Mouse (Mus musculus): ENCODE data around the gene Tnfrsf4. TPM values are rescaled to one million over a fixed set of nuclear protein-coding genes. Genes with fewer than 3 reads are reported as not detected.

Tnfrsf4 gene
- polyA plus RNA-seq (2014; fragmentation: Illumina TruSeq; extraction: RNeasy Lipid Tissue Mini Kit (QIAGEN cat#74804); ENCODE audit: insufficient read depth, low read depth, low replicate concordance): 2.9 TPM

DNA sequence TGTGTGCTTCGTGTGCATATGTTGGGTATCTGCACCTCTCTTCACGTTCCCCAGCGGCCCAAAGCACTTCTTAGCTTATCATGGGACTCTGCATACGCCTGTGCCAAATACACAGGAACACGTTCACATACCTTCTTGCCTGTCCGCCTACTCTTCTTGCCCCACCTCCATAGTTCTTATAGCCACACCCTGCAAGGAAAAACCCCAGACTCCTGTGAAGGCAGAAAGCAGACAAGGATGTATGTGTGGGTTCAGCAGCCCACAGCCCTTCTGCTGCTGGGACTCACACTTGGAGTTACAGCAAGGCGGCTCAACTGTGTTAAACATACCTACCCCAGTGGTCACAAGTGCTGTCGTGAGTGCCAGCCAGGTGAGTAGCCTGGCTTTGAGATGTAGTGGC, at the start of gene Tnfrsf4:
Tnfrsf4 (plus strand) TSS at position 207 of the 400 bp plus-strand sequence.

GRCm38 (mm10) chr4:155992241-155992905, 21.3 kb upstream of the Tnfrsf4 start, which contains the start of the genes B3galt6 and Sdf4:
B3galt6 (minus strand) TSS chr4:155992649.
Sdf4 (plus strand) TSS chr4:155992872.

DNA sequence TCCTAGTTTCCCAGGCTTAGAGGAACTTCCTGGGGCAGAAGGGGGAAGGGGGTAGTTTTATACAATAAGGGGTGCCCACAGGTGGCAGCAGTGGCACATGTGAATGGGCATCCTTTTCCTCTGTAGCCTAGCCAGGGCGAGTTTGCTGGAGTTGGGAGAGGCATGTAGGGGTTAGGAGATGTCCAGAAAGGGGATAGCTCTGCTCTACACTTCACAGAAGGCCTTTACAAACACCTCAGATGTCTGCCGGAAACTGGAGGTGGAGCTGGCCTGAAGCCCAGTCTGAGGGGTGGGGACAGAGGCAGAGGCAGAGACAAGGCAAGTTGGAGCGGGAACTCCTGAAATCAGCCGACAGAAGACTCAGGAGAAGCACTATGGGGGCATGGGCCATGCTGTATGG, 12.4 kb downstream of the Tnfrsf4 start, which contains the start of gene Tnfrsf18:
Tnfrsf18 (plus strand) TSS at position 152 of the 400 bp plus-strand sequence.

GRCm38 (mm10) chr4:156059261-156059660, 45.6 kb downstream of the Tnfrsf4 start, which contains the start of gene Ttll10:
Ttll10 (minus strand) TSS chr4:156059414.

Other genes with a start within 250 kb of the Tnfrsf4 start
- 3.0 TPM for gene Vwa1, start 239.1 kb upstream of the Tnfrsf4 start, polyA plus RNA-seq (2014; fragmentation: Illumina TruSeq; extraction: RNeasy Lipid Tissue Mini Kit (QIAGEN cat#74804); ENCODE audit: insufficient read depth, low read depth, low replicate concordance)
- 0.29 TPM for gene Tmem88b, start 228.0 kb upstream of the Tnfrsf4 start, polyA plus RNA-seq (2014; fragmentation: Illumina TruSeq; extraction: RNeasy Lipid Tissue Mini Kit (QIAGEN cat#74804); ENCODE audit: insufficient read depth, low read depth, low replicate concordance)
- gene Ankrd65, start 223.4 kb upstream of the Tnfrsf4 start, polyA plus RNA-seq (2014; fragmentation: Illumina TruSeq; extraction: RNeasy Lipid Tissue Mini Kit (QIAGEN cat#74804); ENCODE audit: insufficient read depth, low read depth, low replicate concordance): 3.2 TPM
- gene Mrpl20, start 211.0 kb upstream of the Tnfrsf4 start, polyA plus RNA-seq (2014; fragmentation: Illumina TruSeq; extraction: RNeasy Lipid Tissue Mini Kit (QIAGEN cat#74804); ENCODE audit: insufficient read depth, low read depth, low replicate concordance): 112 TPM
- gene Ccnl2, start 201.4 kb upstream of the Tnfrsf4 start, polyA plus RNA-seq (2014; fragmentation: Illumina TruSeq; extraction: RNeasy Lipid Tissue Mini Kit (QIAGEN cat#74804); ENCODE audit: insufficient read depth, low read depth, low replicate concordance): 51.7 TPM
- 106 TPM for gene Aurkaip1, start 182.6 kb upstream of the Tnfrsf4 start, polyA plus RNA-seq (2014; fragmentation: Illumina TruSeq; extraction: RNeasy Lipid Tissue Mini Kit (QIAGEN cat#74804); ENCODE audit: insufficient read depth, low read depth, low replicate concordance)
- gene Mxra8, start 174.2 kb upstream of the Tnfrsf4 start, polyA plus RNA-seq (2014; fragmentation: Illumina TruSeq; extraction: RNeasy Lipid Tissue Mini Kit (QIAGEN cat#74804); ENCODE audit: insufficient read depth, low read depth, low replicate concordance): 188 TPM
- gene Dvl1, start 166.4 kb upstream of the Tnfrsf4 start, polyA plus RNA-seq (2014; fragmentation: Illumina TruSeq; extraction: RNeasy Lipid Tissue Mini Kit (QIAGEN cat#74804); ENCODE audit: insufficient read depth, low read depth, low replicate concordance): 25.1 TPM
- gene Tas1r3, start 150.5 kb upstream of the Tnfrsf4 start, polyA plus RNA-seq (2014; fragmentation: Illumina TruSeq; extraction: RNeasy Lipid Tissue Mini Kit (QIAGEN cat#74804); ENCODE audit: insufficient read depth, low read depth, low replicate concordance): 0.19 TPM
- 6.7 TPM for gene Cptp, start 144.4 kb upstream of the Tnfrsf4 start, polyA plus RNA-seq (2014; fragmentation: Illumina TruSeq; extraction: RNeasy Lipid Tissue Mini Kit (QIAGEN cat#74804); ENCODE audit: insufficient read depth, low read depth, low replicate concordance)
- gene Ints11, start 144.3 kb upstream of the Tnfrsf4 start, polyA plus RNA-seq (2014; fragmentation: Illumina TruSeq; extraction: RNeasy Lipid Tissue Mini Kit (QIAGEN cat#74804); ENCODE audit: insufficient read depth, low read depth, low replicate concordance): 18.8 TPM
- 13.1 TPM for gene Pusl1, start 122.1 kb upstream of the Tnfrsf4 start, polyA plus RNA-seq (2014; fragmentation: Illumina TruSeq; extraction: RNeasy Lipid Tissue Mini Kit (QIAGEN cat#74804); ENCODE audit: insufficient read depth, low read depth, low replicate concordance)
- gene Acap3, start 122.0 kb upstream of the Tnfrsf4 start, polyA plus RNA-seq (2014; fragmentation: Illumina TruSeq; extraction: RNeasy Lipid Tissue Mini Kit (QIAGEN cat#74804); ENCODE audit: insufficient read depth, low read depth, low replicate concordance): 6.0 TPM
- 45.9 TPM for gene Ube2j2, start 70.0 kb upstream of the Tnfrsf4 start, polyA plus RNA-seq (2014; fragmentation: Illumina TruSeq; extraction: RNeasy Lipid Tissue Mini Kit (QIAGEN cat#74804); ENCODE audit: insufficient read depth, low read depth, low replicate concordance)
- 18.9 TPM for gene C1qtnf12, start 51.5 kb upstream of the Tnfrsf4 start, polyA plus RNA-seq (2014; fragmentation: Illumina TruSeq; extraction: RNeasy Lipid Tissue Mini Kit (QIAGEN cat#74804); ENCODE audit: insufficient read depth, low read depth, low replicate concordance)
- gene B3galt6, start 21.2 kb upstream of the Tnfrsf4 start, polyA plus RNA-seq (2014; fragmentation: Illumina TruSeq; extraction: RNeasy Lipid Tissue Mini Kit (QIAGEN cat#74804); ENCODE audit: insufficient read depth, low read depth, low replicate concordance): 3.9 TPM
- gene Sdf4, start 21.0 kb upstream of the Tnfrsf4 start, polyA plus RNA-seq (2014; fragmentation: Illumina TruSeq; extraction: RNeasy Lipid Tissue Mini Kit (QIAGEN cat#74804); ENCODE audit: insufficient read depth, low read depth, low replicate concordance): 179 TPM
- 4.0 TPM for gene Tnfrsf18, start 12.3 kb downstream of the Tnfrsf4 start, polyA plus RNA-seq (2014; fragmentation: Illumina TruSeq; extraction: RNeasy Lipid Tissue Mini Kit (QIAGEN cat#74804); ENCODE audit: insufficient read depth, low read depth, low replicate concordance)
- 1.3 TPM for gene Ttll10, start 45.6 kb downstream of the Tnfrsf4 start, polyA plus RNA-seq (2014; fragmentation: Illumina TruSeq; extraction: RNeasy Lipid Tissue Mini Kit (QIAGEN cat#74804); ENCODE audit: insufficient read depth, low read depth, low replicate concordance)
- 4.0 TPM for gene 9430015G10Rik, start 96.1 kb downstream of the Tnfrsf4 start, polyA plus RNA-seq (2014; fragmentation: Illumina TruSeq; extraction: RNeasy Lipid Tissue Mini Kit (QIAGEN cat#74804); ENCODE audit: insufficient read depth, low read depth, low replicate concordance)
- not detected for gene Rnf223, start 116.7 kb downstream of the Tnfrsf4 start, polyA plus RNA-seq (2014; fragmentation: Illumina TruSeq; extraction: RNeasy Lipid Tissue Mini Kit (QIAGEN cat#74804); ENCODE audit: insufficient read depth, low read depth, low replicate concordance)
- 53.1 TPM for gene Agrn, start 183.6 kb downstream of the Tnfrsf4 start, polyA plus RNA-seq (2014; fragmentation: Illumina TruSeq; extraction: RNeasy Lipid Tissue Mini Kit (QIAGEN cat#74804); ENCODE audit: insufficient read depth, low read depth, low replicate concordance)
- 46.9 TPM for gene Isg15, start 187.0 kb downstream of the Tnfrsf4 start, polyA plus RNA-seq (2014; fragmentation: Illumina TruSeq; extraction: RNeasy Lipid Tissue Mini Kit (QIAGEN cat#74804); ENCODE audit: insufficient read depth, low read depth, low replicate concordance)
- gene AW011738, start 189.5 kb downstream of the Tnfrsf4 start, polyA plus RNA-seq (2014; fragmentation: Illumina TruSeq; extraction: RNeasy Lipid Tissue Mini Kit (QIAGEN cat#74804); ENCODE audit: insufficient read depth, low read depth, low replicate concordance): 2.0 TPM
- gene Perm1, start 202.0 kb downstream of the Tnfrsf4 start, polyA plus RNA-seq (2014; fragmentation: Illumina TruSeq; extraction: RNeasy Lipid Tissue Mini Kit (QIAGEN cat#74804); ENCODE audit: insufficient read depth, low read depth, low replicate concordance): 1.2 TPM
- gene Plekhn1, start 221.0 kb downstream of the Tnfrsf4 start, polyA plus RNA-seq (2014; fragmentation: Illumina TruSeq; extraction: RNeasy Lipid Tissue Mini Kit (QIAGEN cat#74804); ENCODE audit: insufficient read depth, low read depth, low replicate concordance): 11.9 TPM
- gene Noc2l, start 222.2 kb downstream of the Tnfrsf4 start, polyA plus RNA-seq (2014; fragmentation: Illumina TruSeq; extraction: RNeasy Lipid Tissue Mini Kit (QIAGEN cat#74804); ENCODE audit: insufficient read depth, low read depth, low replicate concordance): 23.9 TPM
- not detected for gene Samd11, start 241.8 kb downstream of the Tnfrsf4 start, polyA plus RNA-seq (2014; fragmentation: Illumina TruSeq; extraction: RNeasy Lipid Tissue Mini Kit (QIAGEN cat#74804); ENCODE audit: insufficient read depth, low read depth, low replicate concordance)

All from lung, adult 10 weeks (tissue).